Mouse (Mus musculus) bone marrow macrophage, adult 2 months (primary cell): ENCODE data around the gene Kl.

Experiments
- CTCF ChIP-seq: IDR thresholded peaks from 2 replicates; pipeline ENCODE4 v1.5.1; 2012; ENCODE audit warnings: low read depth, mild to moderate bottlenecking, low read length, moderate library complexity
- POLR2A ChIP-seq: IDR thresholded peaks from 2 replicates; pipeline ENCODE4 v1.6.1; 2012; ENCODE audit warnings: mild to moderate bottlenecking, low read depth, low read length, borderline replicate concordance

- TF ChIP-seq CTCF (no peak), POLR2A (no peak)
Observed at GRCm38 (mm10) chr5:150932596-150932995, 19.8 kb upstream of the Kl start.
